Mouse (Mus musculus): ENCODE data around the gene Enpp3. TPM values are rescaled to one million over a fixed set of nuclear protein-coding genes. Genes with fewer than 3 reads are reported as not detected.

Enpp3 gene
- total and polyA plus RNA-seq, 3 experiments = 0.04 to 0.24 (median 0.08) TPM

- no peak for TF ChIP-seq BHLHE40 (IDR thresholded peaks at IDR 0.05; ENCODE audit: low read depth, low read length)
Measured at GRCm38 (mm10) chr10:24869760-24870290, 27.2 kb upstream of the Enpp3 start, which contains the start of gene Med23 (continued).

GRCm38 (mm10) chr10:24864434-24864833, 21.8 kb upstream of the Enpp3 start:
- Histone ChIP-seq H3K9ac (ENCODE audit: insufficient read depth, low read depth) (no peak overlapping the region), H3K9me3 (replicated peaks; ENCODE audit: low read length) (no peaks in the 10 kb centered on the region), H3K27me3 (replicated peaks) (no peaks in the 10 kb centered on the region), H3K4me1 (ENCODE audit: control insufficient read depth in 1 of 2, insufficient read depth in 2 of 2) (no peaks in the 10 kb centered on the region), H3K4me2 (ENCODE audit: insufficient read depth, low read depth, poor library complexity, severe bottlenecking) (no peak overlapping the region), H3K27ac (ENCODE audit: insufficient read depth, low read depth) (no peak overlapping the region), H3K36me3 (replicated peaks in 1 of 2; ENCODE audit: control insufficient read depth in 1 of 2, insufficient read depth in 1 of 2, low read length in 1 of 2) (no peaks in the 10 kb centered on the region), H3K4me3 (replicated peaks in 1 of 3; ENCODE audit: low read depth in 2 of 3, low read length in 2 of 3, poor library complexity in 1 of 3) (no peak overlapping the region), H3K79me2 (replicated peaks; ENCODE audit: control insufficient read depth, extremely low read depth, insufficient read depth, poor library complexity, severe bottlenecking) (no peaks in the 10 kb centered on the region)
- dilution Hi-C loops (cut with MboI; ENCODE audit: extremely low pct_ligation_motif_present, extremely low pct_unique_long_range_greater_than_20kb, low sequenced_read_pairs) = no loop called here
- in situ Hi-C loops (cut with MboI; ENCODE audit: low pct_ligation_motif_present, low pct_unique_long_range_greater_than_20kb, low sequenced_read_pairs) = no loop called here
- TF ChIP-seq ZKSCAN1 (IDR thresholded peaks at IDR 0.05; ENCODE audit: borderline replicate concordance, low read depth, low read length) (no peak), CTCF (conservative IDR thresholded peaks at IDR 0.05 in 1 of 2, IDR thresholded peaks at IDR 0.05 in 1 of 2; ENCODE audit: low read depth in 2 of 2, low read length in 2 of 2) (peak in 1 of 2 experiments; percentile 52; a peak in 2 of 4 replicates), SMC3 (IDR thresholded peaks at IDR 0.05; ENCODE audit: low read depth, low read length) (peak; percentile 17; the same call in 1 of the 2 replicates)
- peak; percentile 26 for DNase-seq (ENCODE audit: extremely low read depth)

GRCm38 (mm10) chr10:24863146-24863545, 20.5 kb upstream of the Enpp3 start:
- Histone ChIP-seq H3K9me3 (replicated peaks; ENCODE audit: low read length) (no peaks in the 10 kb centered on the region), H3K9ac (ENCODE audit: insufficient read depth, low read depth) (no peak overlapping the region), H3K36me3 (replicated peaks in 1 of 2; ENCODE audit: control insufficient read depth in 1 of 2, insufficient read depth in 1 of 2, low read length in 1 of 2) (no peaks in the 10 kb centered on the region), H3K79me2 (replicated peaks; ENCODE audit: control insufficient read depth, extremely low read depth, insufficient read depth, poor library complexity, severe bottlenecking) (no peaks in the 10 kb centered on the region), H3K4me1 (ENCODE audit: control insufficient read depth in 1 of 2, insufficient read depth in 2 of 2) (no peaks in the 10 kb centered on the region), H3K27ac (ENCODE audit: insufficient read depth, low read depth) (no peak overlapping the region), H3K27me3 (replicated peaks) (no peaks in the 10 kb centered on the region), H3K4me2 (ENCODE audit: insufficient read depth, low read depth, poor library complexity, severe bottlenecking) (no peak overlapping the region), H3K4me3 (replicated peaks in 1 of 3; ENCODE audit: low read depth in 2 of 3, low read length in 2 of 3, poor library complexity in 1 of 3) (no peak overlapping the region)
- no peak for DNase-seq (ENCODE audit: extremely low read depth)
- in situ Hi-C loops (cut with MboI; ENCODE audit: low pct_ligation_motif_present, low pct_unique_long_range_greater_than_20kb, low sequenced_read_pairs) = no loop called here
- no peak for TF ChIP-seq POLR2A (IDR thresholded peaks at IDR 0.05; ENCODE audit: low read depth, low read length)
- TF ChIP-seq ZC3H11A (IDR thresholded peaks at IDR 0.05; ENCODE audit: low read depth, low read length) = no peak
- no peak for TF ChIP-seq ZNF384 (IDR thresholded peaks at IDR 0.05; ENCODE audit: low read depth, low read length)
- TF ChIP-seq MAZ (IDR thresholded peaks at IDR 0.05; ENCODE audit: low read depth, low read length) = no peak
- no peak for TF ChIP-seq SMC3 (IDR thresholded peaks at IDR 0.05; ENCODE audit: low read depth, low read length)
- no peak for TF ChIP-seq ZKSCAN1 (IDR thresholded peaks at IDR 0.05; ENCODE audit: borderline replicate concordance, low read depth, low read length)
- dilution Hi-C loops (cut with MboI; ENCODE audit: extremely low pct_ligation_motif_present, extremely low pct_unique_long_range_greater_than_20kb, low sequenced_read_pairs) = no loop called here

GRCm38 (mm10) chr10:24841998-24842397, 625 bp downstream of the Enpp3 start:
- peaks cover 3 to 12% of the 10 kb centered on the region in 2 experiments; a peak in 3 of 4 replicates for H3K4me1 ChIP-seq (ENCODE audit: control insufficient read depth in 1 of 2, insufficient read depth in 2 of 2)
- no peak overlapping the region for H3K9ac ChIP-seq (ENCODE audit: insufficient read depth, low read depth)
- H3K36me3 ChIP-seq (replicated peaks in 1 of 2; ENCODE audit: control insufficient read depth in 1 of 2, insufficient read depth in 1 of 2, low read length in 1 of 2) = peaks cover 0 to 3% of the 10 kb centered on the region in 2 experiments
- no peak overlapping the region for H3K4me2 ChIP-seq (ENCODE audit: insufficient read depth, low read depth, poor library complexity, severe bottlenecking)
- no peak overlapping the region for H3K4me3 ChIP-seq (replicated peaks in 1 of 3; ENCODE audit: low read depth in 2 of 3, low read length in 2 of 3, poor library complexity in 1 of 3)
- H3K9me3 ChIP-seq (replicated peaks; ENCODE audit: low read length) = peaks cover 19% of the 10 kb centered on the region
- dilution Hi-C loops (cut with MboI; ENCODE audit: extremely low pct_ligation_motif_present, extremely low pct_unique_long_range_greater_than_20kb, low sequenced_read_pairs) = no loop called here
- H3K27me3 ChIP-seq (replicated peaks) = no peaks in the 10 kb centered on the region
- H3K79me2 ChIP-seq (replicated peaks; ENCODE audit: control insufficient read depth, extremely low read depth, insufficient read depth, poor library complexity, severe bottlenecking) = no peaks in the 10 kb centered on the region
- no peak overlapping the region for H3K27ac ChIP-seq (ENCODE audit: insufficient read depth, low read depth)
- TF ChIP-seq KAT2A (IDR thresholded peaks at IDR 0.05; ENCODE audit: insufficient replicate concordance, low read length) = no peak
- TF ChIP-seq MAFK (IDR thresholded peaks at IDR 0.05; ENCODE audit: insufficient replicate concordance, low read length) = no peak
- TF ChIP-seq RCOR1 (conservative IDR thresholded peaks at IDR 0.05; ENCODE audit: low read depth, low read length) = no peak
- no peak for TF ChIP-seq HCFC1 (IDR thresholded peaks at IDR 0.05; ENCODE audit: low read depth, low read length)
- in situ Hi-C loops (cut with MboI; ENCODE audit: low pct_ligation_motif_present, low pct_unique_long_range_greater_than_20kb, low sequenced_read_pairs) = loop anchor here (25.0 kb wide), 1 partner anchor 205 kb away; no protein-coding TSS in a partner anchor
- no peak for DNase-seq (ENCODE audit: extremely low read depth)
